Mouse (Mus musculus): Measurements from ENCODE around the gene Ces1d.
"Not testable (repeated sequence)": the region's sequence is repeated elsewhere in the genome, so short reads cannot be mapped to it uniquely, and the experiment has no call there.

DNA sequence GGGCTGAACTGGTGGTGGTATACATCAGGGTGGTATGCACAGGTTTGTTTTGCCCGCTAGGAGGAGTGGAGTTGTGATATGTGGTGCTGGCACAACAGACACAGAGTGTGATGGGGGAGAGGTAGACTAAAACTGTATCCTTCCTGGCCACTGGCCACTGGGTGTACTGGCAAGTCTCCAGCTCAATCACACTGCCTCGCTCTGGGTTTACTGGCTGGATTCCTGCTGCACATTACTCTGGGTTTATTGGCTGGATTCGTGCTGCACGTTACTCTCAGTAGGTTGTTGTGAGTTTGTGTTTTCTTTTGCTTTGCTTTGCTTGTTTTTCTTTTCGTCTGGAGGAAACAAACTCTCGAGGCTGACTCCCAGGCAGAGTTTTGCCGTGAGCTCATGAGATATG is 1.5 kb upstream of the Ces1d start:
- not testable (repeated sequence) for TF ChIP-seq CTCF, EP300 (IDR thresholded peaks at IDR 0.05; ENCODE audit: low read depth)

All from liver, embryonic 14.5 days (tissue).